Mouse (Mus musculus): ENCODE data around the gene Tmem235. TPM values are rescaled to one million over a fixed set of nuclear protein-coding genes. Genes with fewer than 3 reads are reported as not detected.

Gene Tmem235
- polyA plus RNA-seq, 1 experiment: not detected

- peak within 1 kb of the TSS; percentile 95 for H3K4me3 ChIP-seq (ENCODE audit: extremely low read depth, insufficient read depth, insufficient read length)
- peaks cover 1% of the 10 kb centered on the region; the same call in 1 of the 2 replicates for H3K36me3 ChIP-seq (ENCODE audit: control insufficient read depth, insufficient read depth, low read length)
- no peak for TF ChIP-seq CTCF (IDR thresholded peaks at IDR 0.05; ENCODE audit: extremely low read depth, insufficient read depth, insufficient read length, insufficient replicate concordance)
- peak; percentile 94 for TF ChIP-seq POLR2A (IDR thresholded peaks at IDR 0.05; ENCODE audit: low read depth, low read length)
- H3K27ac ChIP-seq (ENCODE audit: insufficient read depth, low read length): peak within 1 kb of the TSS; percentile 97
- peaks cover 8% of the 10 kb centered on the region; the same call in 1 of the 2 replicates for H3K4me1 ChIP-seq (ENCODE audit: control insufficient read depth, insufficient read depth, insufficient read length)
- under 1% methylated on average over 51 of the region's 51 CpGs for WGBS
- peak; percentile 91 to 97 for DNase-seq (ENCODE audit: low read depth in 1 of 2, low spot score in 2 of 2)
- no peaks in the 10 kb centered on the region for H3K27me3 ChIP-seq (ENCODE audit: control insufficient read depth, insufficient read depth, low read length)
These were observed 11.4 kb upstream of the Tmem235 start, which contains the start of gene Birc5 for GRCm38 (mm10) chr11:117848985-117849671. Gene Birc5, plus strand, starts transcription at chr11:117849251.

- Histone ChIP-seq H3K36me3 (ENCODE audit: control insufficient read depth, insufficient read depth, low read length) (peaks cover 1% of the 10 kb centered on the region; the same call in 1 of the 2 replicates), H3K4me3 (ENCODE audit: extremely low read depth, insufficient read depth, insufficient read length) (no peak overlapping the region), H3K27me3 (ENCODE audit: control insufficient read depth, insufficient read depth, low read length) (no peaks in the 10 kb centered on the region), H3K27ac (ENCODE audit: insufficient read depth, low read length) (no peak overlapping the region), H3K4me1 (ENCODE audit: control insufficient read depth, insufficient read depth, insufficient read length) (peaks cover 4% of the 10 kb centered on the region; the same call in 1 of the 2 replicates)
- 91% methylated on average over 3 of the region's 3 CpGs for WGBS
- TF ChIP-seq CTCF (IDR thresholded peaks at IDR 0.05; ENCODE audit: extremely low read depth, insufficient read depth, insufficient read length, insufficient replicate concordance) (no peak), POLR2A (IDR thresholded peaks at IDR 0.05; ENCODE audit: low read depth, low read length) (no peak)
- no peak for DNase-seq (ENCODE audit: low read depth in 1 of 2, low spot score in 2 of 2)
These were observed 7.7 kb upstream of the Tmem235 start for GRCm38 (mm10) chr11:117852875-117853274.

- WGBS: 94% methylated on average over 9 of the region's 9 CpGs
- Histone ChIP-seq H3K27me3 (ENCODE audit: control insufficient read depth, insufficient read depth, low read length) (no peaks in the 10 kb centered on the region), H3K4me1 (ENCODE audit: control insufficient read depth, insufficient read depth, insufficient read length) (no peaks in the 10 kb centered on the region; the same call in 1 of the 2 replicates), H3K27ac (ENCODE audit: insufficient read depth, low read length) (no peak overlapping the region), H3K4me3 (ENCODE audit: extremely low read depth, insufficient read depth, insufficient read length) (no peak overlapping the region), H3K36me3 (ENCODE audit: control insufficient read depth, insufficient read depth, low read length) (peaks cover 1% of the 10 kb centered on the region; the same call in 1 of the 2 replicates)
- TF ChIP-seq POLR2A (IDR thresholded peaks at IDR 0.05; ENCODE audit: low read depth, low read length): no peak
- no peak for TF ChIP-seq CTCF (IDR thresholded peaks at IDR 0.05; ENCODE audit: extremely low read depth, insufficient read depth, insufficient read length, insufficient replicate concordance)
- no peak for DNase-seq (ENCODE audit: low read depth in 1 of 2, low spot score in 2 of 2)
These were observed 6.3 kb upstream of the Tmem235 start for GRCm38 (mm10) chr11:117854241-117854640.

GRCm38 (mm10) chr11:117855360-117855759 is 5.2 kb upstream of the Tmem235 start:
- peaks cover 1% of the 10 kb centered on the region; the same call in 1 of the 2 replicates for H3K36me3 ChIP-seq (ENCODE audit: control insufficient read depth, insufficient read depth, low read length)
- no peaks in the 10 kb centered on the region for H3K4me1 ChIP-seq (ENCODE audit: control insufficient read depth, insufficient read depth, insufficient read length)
- TF ChIP-seq CTCF (IDR thresholded peaks at IDR 0.05; ENCODE audit: extremely low read depth, insufficient read depth, insufficient read length, insufficient replicate concordance): no peak
- TF ChIP-seq POLR2A (IDR thresholded peaks at IDR 0.05; ENCODE audit: low read depth, low read length): no peak
- H3K4me3 ChIP-seq (ENCODE audit: extremely low read depth, insufficient read depth, insufficient read length): no peak overlapping the region
- no peak for DNase-seq (ENCODE audit: low read depth in 1 of 2, low spot score in 2 of 2)
- H3K27me3 ChIP-seq (ENCODE audit: control insufficient read depth, insufficient read depth, low read length): no peaks in the 10 kb centered on the region
- 89% methylated on average over 5 of the region's 5 CpGs for whole genome bisulfite sequencing
- H3K27ac ChIP-seq (ENCODE audit: insufficient read depth, low read length): no peak overlapping the region

- Histone ChIP-seq H3K4me1 (ENCODE audit: control insufficient read depth, insufficient read depth, insufficient read length) (no peaks in the 10 kb centered on the region), H3K36me3 (ENCODE audit: control insufficient read depth, insufficient read depth, low read length) (peaks cover 1% of the 10 kb centered on the region; the same call in 1 of the 2 replicates), H3K4me3 (ENCODE audit: extremely low read depth, insufficient read depth, insufficient read length) (no peak overlapping the region), H3K27me3 (ENCODE audit: control insufficient read depth, insufficient read depth, low read length) (peaks cover 3% of the 10 kb centered on the region; the same call in 1 of the 2 replicates), H3K27ac (ENCODE audit: insufficient read depth, low read length) (no peak overlapping the region)
- DNase-seq (ENCODE audit: low read depth in 1 of 2, low spot score in 2 of 2): no peak
- WGBS: 89% methylated on average over 1 of the region's 1 CpGs
- TF ChIP-seq CTCF (IDR thresholded peaks at IDR 0.05; ENCODE audit: extremely low read depth, insufficient read depth, insufficient read length, insufficient replicate concordance) (no peak), POLR2A (IDR thresholded peaks at IDR 0.05; ENCODE audit: low read depth, low read length) (no peak)
These were observed 4.6 kb upstream of the Tmem235 start for GRCm38 (mm10) chr11:117855975-117856374.

GRCm38 (mm10) chr11:117857462-117857861 is 3.1 kb upstream of the Tmem235 start:
- 96% methylated on average over 10 of the region's 10 CpGs for WGBS
- TF ChIP-seq POLR2A (IDR thresholded peaks at IDR 0.05; ENCODE audit: low read depth, low read length) (no peak), CTCF (IDR thresholded peaks at IDR 0.05; ENCODE audit: extremely low read depth, insufficient read depth, insufficient read length, insufficient replicate concordance) (no peak)
- no peak overlapping the region for H3K27ac ChIP-seq (ENCODE audit: insufficient read depth, low read length)
- peaks cover 3% of the 10 kb centered on the region; the same call in 1 of the 2 replicates for H3K27me3 ChIP-seq (ENCODE audit: control insufficient read depth, insufficient read depth, low read length)
- H3K36me3 ChIP-seq (ENCODE audit: control insufficient read depth, insufficient read depth, low read length): peaks cover 1% of the 10 kb centered on the region; the same call in 1 of the 2 replicates
- H3K4me3 ChIP-seq (ENCODE audit: extremely low read depth, insufficient read depth, insufficient read length): no peak overlapping the region
- no peak for DNase-seq (ENCODE audit: low read depth in 1 of 2, low spot score in 2 of 2)
- H3K4me1 ChIP-seq (ENCODE audit: control insufficient read depth, insufficient read depth, insufficient read length): no peaks in the 10 kb centered on the region

- no peaks in the 10 kb centered on the region for H3K4me1 ChIP-seq (ENCODE audit: control insufficient read depth, insufficient read depth, insufficient read length)
- TF ChIP-seq POLR2A (IDR thresholded peaks at IDR 0.05; ENCODE audit: low read depth, low read length): no peak
- TF ChIP-seq CTCF (IDR thresholded peaks at IDR 0.05; ENCODE audit: extremely low read depth, insufficient read depth, insufficient read length, insufficient replicate concordance): no peak
- H3K27ac ChIP-seq (ENCODE audit: insufficient read depth, low read length): no peak overlapping the region
- DNase-seq (ENCODE audit: low read depth in 1 of 2, low spot score in 2 of 2): no peak
- 82% methylated on average over 3 of the region's 3 CpGs for WGBS
- H3K36me3 ChIP-seq (ENCODE audit: control insufficient read depth, insufficient read depth, low read length): no peaks in the 10 kb centered on the region
- H3K4me3 ChIP-seq (ENCODE audit: extremely low read depth, insufficient read depth, insufficient read length): no peak overlapping the region
- H3K27me3 ChIP-seq (ENCODE audit: control insufficient read depth, insufficient read depth, low read length): peaks cover 3% of the 10 kb centered on the region; the same call in 1 of the 2 replicates
These were observed 2.2 kb upstream of the Tmem235 start for GRCm38 (mm10) chr11:117858392-117858791.

Measured in spleen, adult 2 months (tissue).